Mouse (Mus musculus) frontal cortex, postnatal 36 days (tissue): ENCODE measurements at regions not wholly inside any gene's neighbourhood (a gene's known extent, or its start where the extent isn't known, plus 50 kb on each side); places are given as distances from the start of the nearest gene placed in this dataset.

Source experiments
- DNase-seq, 2 experiments: peaks; one replicate each; pipeline ENCODE4 v3.0.0; 2022; ENCODE audit warnings: low spot score in 2 of 2

DNA sequence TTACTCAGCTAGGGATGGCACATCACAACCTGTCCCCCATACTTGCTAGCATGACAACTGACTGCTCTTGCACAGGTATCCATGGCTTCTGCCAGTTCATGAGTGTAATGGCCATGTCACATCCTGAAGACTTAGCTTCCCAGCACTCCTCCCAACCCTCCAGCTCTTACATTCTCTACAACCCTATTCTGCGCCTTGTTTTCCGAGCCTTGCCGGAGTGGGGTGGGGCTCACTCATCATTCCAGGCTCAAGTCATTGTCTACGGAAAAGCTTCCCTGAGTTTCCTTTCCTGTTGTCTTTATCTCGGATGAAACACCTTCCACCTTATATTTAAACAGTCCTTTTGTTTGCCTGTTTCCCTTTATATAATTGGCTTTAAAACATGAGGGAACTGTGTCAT lies 69.6 kb downstream of the Prdm13 start:
- DNase-seq, result no peak

DNA sequence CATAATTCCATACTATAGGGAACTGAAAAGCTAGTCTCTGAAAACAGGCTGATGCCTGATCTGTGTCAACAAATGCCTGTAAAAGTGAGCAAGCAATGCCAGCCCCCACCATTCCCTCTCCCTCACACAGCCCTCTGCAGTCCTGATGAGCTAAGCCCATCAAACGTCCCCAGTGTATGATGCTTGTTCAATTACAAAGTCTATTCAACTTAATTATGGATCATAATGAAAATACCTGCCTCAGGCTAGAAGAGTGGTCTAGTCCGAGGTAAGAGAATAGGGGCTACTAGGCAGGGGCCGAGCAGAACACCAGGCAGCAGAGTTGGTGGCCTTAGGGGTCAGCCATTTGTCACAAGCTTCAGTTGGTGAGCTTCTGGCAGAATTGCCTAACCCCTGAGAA lies 71.3 kb downstream of the Prdm13 start:
- no peak for DNase-seq

DNA sequence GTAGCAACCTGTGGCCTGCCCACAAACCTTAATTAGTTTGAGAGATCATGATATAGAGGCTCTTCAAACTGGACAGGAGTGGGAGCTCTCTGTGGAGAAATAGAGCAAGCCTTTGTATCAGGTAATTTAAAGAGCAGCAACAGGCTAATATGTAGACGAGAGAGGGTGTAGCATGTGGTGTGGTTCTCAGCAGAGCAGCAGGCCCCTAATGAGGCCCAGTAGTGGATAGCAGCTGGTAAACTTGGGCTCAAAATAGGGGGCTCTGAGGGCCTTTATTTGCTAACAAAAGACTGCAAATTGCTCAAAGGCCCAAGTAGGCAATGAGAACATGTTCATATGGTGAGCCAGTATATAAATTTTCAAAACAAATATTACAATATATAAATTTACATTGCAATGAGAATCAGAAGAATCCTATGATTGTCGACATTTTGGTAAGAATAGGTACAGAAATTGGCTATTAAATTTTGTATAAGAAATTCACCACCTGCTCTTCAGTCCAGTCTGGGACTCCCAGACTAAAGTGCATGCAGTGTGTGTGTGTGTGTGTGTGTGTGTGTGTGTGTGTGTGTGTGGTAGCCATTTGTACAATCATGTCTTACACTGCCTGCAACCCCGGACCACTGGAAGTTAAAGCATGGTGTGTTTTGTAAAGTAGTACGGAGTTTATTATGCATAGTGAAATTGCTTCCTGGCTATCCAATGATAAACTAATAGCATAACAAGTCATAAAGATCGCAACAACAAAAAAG lies 74.1 kb downstream of the Prdm13 start:
- DNase-seq, result no peak

DNA sequence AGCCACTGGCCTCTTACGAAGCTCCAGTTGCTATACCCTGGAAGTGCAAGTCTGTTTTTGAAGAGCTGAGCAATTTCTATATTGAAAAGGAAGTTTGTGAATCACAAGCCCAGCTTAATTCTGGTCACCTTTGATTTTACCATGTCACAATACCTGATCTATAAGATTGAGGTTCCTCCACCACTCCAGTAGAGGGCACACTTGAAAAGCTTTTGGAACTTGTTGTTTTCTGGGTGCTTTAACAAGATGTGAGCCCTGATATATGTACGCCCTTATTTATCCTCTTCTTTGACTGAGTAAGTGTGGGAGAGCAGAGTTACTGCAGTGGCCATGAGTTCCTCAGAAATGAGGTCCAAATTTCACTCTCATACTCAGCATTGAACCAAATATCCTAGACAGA lies 87.7 kb downstream of the Prdm13 start:
- DNase-seq, result no peak

DNA sequence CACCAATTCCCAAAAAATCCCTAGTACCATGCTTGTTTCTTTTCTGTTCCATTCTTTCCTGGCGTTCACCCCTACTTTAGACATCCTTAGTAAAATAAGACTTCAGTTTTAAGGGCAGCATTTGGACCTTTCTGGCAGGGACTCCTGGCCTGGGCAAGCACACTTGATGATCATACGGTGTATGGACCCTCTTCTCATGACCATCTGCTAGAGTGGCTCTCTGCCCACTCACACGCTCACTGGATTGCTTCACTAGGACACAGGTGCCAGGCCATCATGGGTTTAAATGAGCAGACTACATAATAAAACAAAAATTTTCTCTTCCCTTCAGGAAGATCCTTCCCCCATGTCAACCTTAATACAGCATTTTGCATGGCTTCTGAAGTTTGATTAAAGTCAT lies 138.0 kb downstream of the Prdm13 start:
- DNase-seq, result no peak

DNA sequence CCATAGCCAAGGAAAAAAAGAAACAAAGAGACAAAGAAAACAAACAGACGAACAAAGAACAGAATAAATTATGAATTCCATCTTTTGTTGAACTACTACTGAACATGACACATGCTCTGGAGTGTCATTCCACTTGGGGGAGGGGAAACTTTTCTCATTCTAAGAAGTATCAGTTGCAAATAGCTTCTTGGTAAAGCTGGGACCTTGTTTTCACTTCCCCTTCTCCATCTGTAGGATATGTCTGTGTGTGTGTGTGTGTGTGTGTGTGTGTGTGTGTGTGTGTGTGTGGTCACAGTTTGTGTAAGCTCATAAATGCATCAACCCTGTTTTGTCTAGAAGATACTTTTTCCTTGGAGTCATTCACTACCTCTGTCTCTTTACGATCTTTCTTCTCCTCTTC lies 146.2 kb downstream of the Prdm13 start:
- no peak for DNase-seq

DNA sequence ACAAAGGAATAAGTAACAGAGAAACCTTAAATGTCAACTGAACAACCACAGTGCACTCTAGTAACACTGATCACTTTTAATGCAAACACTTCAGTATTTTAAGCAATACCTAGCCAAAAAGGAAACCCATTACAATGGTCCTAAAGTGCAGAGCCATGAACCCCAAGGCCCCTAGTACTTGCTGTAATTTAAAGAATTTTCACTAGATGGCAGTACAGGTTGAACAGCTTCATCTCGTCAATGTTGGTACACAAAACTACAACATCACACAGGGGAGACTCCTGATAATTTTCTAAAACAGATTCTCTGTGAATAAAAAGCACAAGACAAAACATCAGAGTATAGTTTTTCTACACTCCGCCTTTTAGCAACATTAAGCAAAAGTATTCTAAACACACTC lies 149.8 kb downstream of the Prdm13 start:
- DNase-seq, result peak in 1 of 2 experiments; percentile 2

DNA sequence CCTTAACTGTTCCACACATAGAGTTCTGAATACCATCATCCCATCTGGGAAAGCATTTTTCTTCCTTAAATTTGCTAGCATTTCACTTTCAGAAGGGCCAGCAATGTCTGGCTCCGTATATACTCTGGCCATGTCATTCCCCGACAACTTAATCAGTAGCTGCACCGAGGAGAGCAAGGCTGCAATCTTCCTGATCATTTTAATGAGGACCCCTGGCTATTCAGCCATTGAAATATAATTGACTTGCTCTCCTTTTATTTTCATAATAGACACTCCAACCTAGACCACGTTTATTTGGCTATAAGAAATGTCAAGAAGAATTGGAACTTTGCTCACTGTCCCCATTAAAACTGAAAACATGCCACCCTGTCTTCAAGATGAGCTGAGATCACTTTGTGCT lies 153.6 kb downstream of the Prdm13 start:
- no peak for DNase-seq
